Mouse (Mus musculus): Measurements from ENCODE around the gene Ift81. TPM values are rescaled to one million over a fixed set of nuclear protein-coding genes. Genes with fewer than 3 reads are reported as not detected.

The Ift81 gene
- polyA plus RNA-seq, 1 experiment from 2014 or later, result 35.6 TPM

GRCm38 (mm10) chr5:122645290-122645689 lies 31.0 kb upstream of the Ift81 start:
- no peak for ATAC-seq (ENCODE audit: insufficient number of reproducible peaks, low FRiP score, low TSS enrichment, low read depth)

GRCm38 (mm10) chr5:122644111-122644607 lies 29.8 kb upstream of the Ift81 start:
- Histone ChIP-seq H3K9me3 (no peaks in the 10 kb centered on the region), H3K27ac (no peak overlapping the region), H3K36me3 (no peaks in the 10 kb centered on the region), H3K4me3 (no peak overlapping the region), H3K9ac (no peak overlapping the region), H3K4me1 (peaks cover 2% of the 10 kb centered on the region; the same call in 1 of the 2 replicates), H3K27me3 (no peaks in the 10 kb centered on the region), H3K4me2 (no peak overlapping the region)
- 68% methylated on average over 15 of the region's 15 CpGs for WGBS
- no peak for ATAC-seq (ENCODE audit: insufficient number of reproducible peaks, low FRiP score, low TSS enrichment, low read depth)

More at GRCm38 (mm10) chr5:122645290-122645689, 31.0 kb upstream of the Ift81 start:
- Histone ChIP-seq H3K27ac (no peak overlapping the region), H3K4me3 (no peak overlapping the region), H3K36me3 (no peaks in the 10 kb centered on the region), H3K9ac (no peak overlapping the region), H3K9me3 (no peaks in the 10 kb centered on the region), H3K4me2 (no peak overlapping the region), H3K4me1 (peaks cover 2% of the 10 kb centered on the region; the same call in 1 of the 2 replicates), H3K27me3 (no peaks in the 10 kb centered on the region)
- WGBS, result 82% methylated on average over 6 of the region's 6 CpGs

GRCm38 (mm10) chr5:122643701-122644100 lies 29.4 kb upstream of the Ift81 start, which contains the start of gene P2rx7:
Gene P2rx7 (plus strand): TSS chr5:122643911.
- H3K9ac ChIP-seq, result no peak within 1 kb of the TSS
- no peak for ATAC-seq (ENCODE audit: insufficient number of reproducible peaks, low FRiP score, low TSS enrichment, low read depth)
- no peaks in the 10 kb centered on the region for H3K27me3 ChIP-seq
- H3K4me2 ChIP-seq, result no peak within 1 kb of the TSS
- 69% methylated on average over 12 of the region's 12 CpGs for WGBS
- H3K9me3 ChIP-seq, result no peaks in the 10 kb centered on the region
- H3K4me1 ChIP-seq, result peaks cover 2% of the 10 kb centered on the region; the same call in 1 of the 2 replicates
- H3K36me3 ChIP-seq, result no peaks in the 10 kb centered on the region
- no peak within 1 kb of the TSS for H3K4me3 ChIP-seq
- no peak within 1 kb of the TSS for H3K27ac ChIP-seq

GRCm38 (mm10) chr5:122639986-122640385 lies 25.7 kb upstream of the Ift81 start:
- Histone ChIP-seq H3K9ac (no peak overlapping the region), H3K4me1 (0 out of 2 replicates have a peak, but pooled peaks cover 7% of the 10 kb centered on the region), H3K4me2 (no peak overlapping the region), H3K4me3 (no peak overlapping the region), H3K27ac (no peak overlapping the region), H3K9me3 (no peaks in the 10 kb centered on the region), H3K27me3 (no peaks in the 10 kb centered on the region), H3K36me3 (no peaks in the 10 kb centered on the region)
- 88% methylated on average over 5 of the region's 5 CpGs for WGBS
- ATAC-seq (ENCODE audit: insufficient number of reproducible peaks, low FRiP score, low TSS enrichment, low read depth), result no peak

- H3K36me3 ChIP-seq, result no peaks in the 10 kb centered on the region
- H3K27ac ChIP-seq, result no peak overlapping the region
- WGBS, result 96% methylated on average over 4 of the region's 4 CpGs
- no peak overlapping the region for H3K9ac ChIP-seq
- H3K4me1 ChIP-seq, result 0 out of 2 replicates have a peak, but pooled peaks cover 7% of the 10 kb centered on the region
- no peaks in the 10 kb centered on the region for H3K9me3 ChIP-seq
- no peaks in the 10 kb centered on the region for H3K27me3 ChIP-seq
- H3K4me2 ChIP-seq, result no peak overlapping the region
- ATAC-seq (ENCODE audit: insufficient number of reproducible peaks, low FRiP score, low TSS enrichment, low read depth), result no peak
- no peak overlapping the region for H3K4me3 ChIP-seq
Measured at GRCm38 (mm10) chr5:122639517-122639916, 25.2 kb upstream of the Ift81 start.

GRCm38 (mm10) chr5:122638296-122638695 lies 24.0 kb upstream of the Ift81 start:
- H3K9me3 ChIP-seq, result no peaks in the 10 kb centered on the region
- H3K9ac ChIP-seq, result no peak overlapping the region
- H3K27ac ChIP-seq, result no peak overlapping the region
- 87% methylated on average over 2 of the region's 2 CpGs for WGBS
- H3K27me3 ChIP-seq, result no peaks in the 10 kb centered on the region
- H3K4me1 ChIP-seq, result 0 out of 2 replicates have a peak, but pooled peaks cover 7% of the 10 kb centered on the region
- ATAC-seq (ENCODE audit: insufficient number of reproducible peaks, low FRiP score, low TSS enrichment, low read depth), result no peak
- no peak overlapping the region for H3K4me2 ChIP-seq
- no peak overlapping the region for H3K4me3 ChIP-seq
- no peaks in the 10 kb centered on the region for H3K36me3 ChIP-seq

GRCm38 (mm10) chr5:122636958-122637357 lies 22.6 kb upstream of the Ift81 start:
- peak overlapping the region; percentile 32 for H3K4me2 ChIP-seq
- H3K27me3 ChIP-seq, result no peaks in the 10 kb centered on the region
- WGBS, result 34% methylated on average over 16 of the region's 16 CpGs
- no peaks in the 10 kb centered on the region for H3K9me3 ChIP-seq
- 0 out of 2 replicates have a peak, but pooled peaks cover 7% of the 10 kb centered on the region for H3K4me1 ChIP-seq
- no peak overlapping the region for H3K4me3 ChIP-seq
- no peak for ATAC-seq (ENCODE audit: insufficient number of reproducible peaks, low FRiP score, low TSS enrichment, low read depth)
- no peak overlapping the region for H3K9ac ChIP-seq
- H3K27ac ChIP-seq, result no peak overlapping the region
- no peaks in the 10 kb centered on the region for H3K36me3 ChIP-seq

GRCm38 (mm10) chr5:122636308-122636707 lies 22.0 kb upstream of the Ift81 start:
- Histone ChIP-seq H3K9me3 (no peaks in the 10 kb centered on the region), H3K4me3 (no peak overlapping the region), H3K4me2 (no peak overlapping the region), H3K4me1 (0 out of 2 replicates have a peak, but pooled peaks cover 7% of the 10 kb centered on the region), H3K9ac (no peak overlapping the region), H3K27ac (no peak overlapping the region), H3K27me3 (no peaks in the 10 kb centered on the region), H3K36me3 (no peaks in the 10 kb centered on the region)
- WGBS, result 75% methylated on average over 9 of the region's 9 CpGs
- ATAC-seq (ENCODE audit: insufficient number of reproducible peaks, low FRiP score, low TSS enrichment, low read depth), result no peak

- no peaks in the 10 kb centered on the region for H3K36me3 ChIP-seq
- H3K9me3 ChIP-seq, result no peaks in the 10 kb centered on the region
- H3K4me3 ChIP-seq, result no peak overlapping the region
- no peak overlapping the region for H3K4me2 ChIP-seq
- no peaks in the 10 kb centered on the region for H3K27me3 ChIP-seq
- H3K4me1 ChIP-seq, result 0 out of 2 replicates have a peak, but pooled peaks cover 7% of the 10 kb centered on the region
- H3K27ac ChIP-seq, result no peak overlapping the region
- H3K9ac ChIP-seq, result no peak overlapping the region
- ATAC-seq (ENCODE audit: insufficient number of reproducible peaks, low FRiP score, low TSS enrichment, low read depth), result no peak
- WGBS, result 74% methylated on average over 8 of the region's 8 CpGs
Measured at GRCm38 (mm10) chr5:122635228-122635627, 20.9 kb upstream of the Ift81 start.

- ATAC-seq (ENCODE audit: insufficient number of reproducible peaks, low FRiP score, low TSS enrichment, low read depth), result no peak
Measured at GRCm38 (mm10) chr5:122627243-122627642, 12.9 kb upstream of the Ift81 start.

GRCm38 (mm10) chr5:122625565-122626252 lies 11.4 kb upstream of the Ift81 start:
- Histone ChIP-seq H3K4me2 (no peak overlapping the region), H3K9ac (no peak overlapping the region), H3K4me3 (no peak overlapping the region), H3K27ac (no peak overlapping the region), H3K36me3 (no peaks in the 10 kb centered on the region), H3K27me3 (no peaks in the 10 kb centered on the region), H3K9me3 (no peaks in the 10 kb centered on the region), H3K4me1 (peaks cover 13% of the 10 kb centered on the region)
- WGBS, result 79% methylated on average over 14 of the region's 14 CpGs
- ATAC-seq (ENCODE audit: insufficient number of reproducible peaks, low FRiP score, low TSS enrichment, low read depth), result no peak

More at GRCm38 (mm10) chr5:122627243-122627642, 12.9 kb upstream of the Ift81 start:
- H3K4me2 ChIP-seq, result no peak overlapping the region
- no peaks in the 10 kb centered on the region for H3K27me3 ChIP-seq
- H3K36me3 ChIP-seq, result no peaks in the 10 kb centered on the region
- H3K4me3 ChIP-seq, result no peak overlapping the region
- no peaks in the 10 kb centered on the region for H3K9me3 ChIP-seq
- 0 out of 2 replicates have a peak, but pooled peaks cover 3% of the 10 kb centered on the region for H3K4me1 ChIP-seq
- no peak overlapping the region for H3K9ac ChIP-seq
- WGBS, result 40% methylated on average over 2 of the region's 2 CpGs
- H3K27ac ChIP-seq, result no peak overlapping the region

GRCm38 (mm10) chr5:122624952-122625479 lies 10.7 kb upstream of the Ift81 start:
- Histone ChIP-seq H3K27ac (no peak overlapping the region), H3K9me3 (no peaks in the 10 kb centered on the region), H3K36me3 (no peaks in the 10 kb centered on the region), H3K4me2 (no peak overlapping the region), H3K4me1 (peaks cover 13% of the 10 kb centered on the region), H3K9ac (no peak overlapping the region), H3K27me3 (no peaks in the 10 kb centered on the region), H3K4me3 (no peak overlapping the region)
- ATAC-seq (ENCODE audit: insufficient number of reproducible peaks, low FRiP score, low TSS enrichment, low read depth), result no peak
- WGBS, result 89% methylated on average over 11 of the region's 11 CpGs

Data from limb, embryonic 15.5 days (tissue).